Mouse (Mus musculus) ES-Bruce4 (cell line): ENCODE measurements around the gene Csnk2a1.

ENCODE experiments used
- CTCF ChIP-seq: IDR thresholded peaks from one replicate; pipeline ENCODE4 v1.8.1; 2011; ENCODE audit warnings: low read depth, low read length
- EP300 ChIP-seq: IDR thresholded peaks from 2 replicates; pipeline ENCODE4 v1.6.1; 2011; ENCODE audit warnings: low read depth, low read length; ENCODE audit not compliant: insufficient read depth
- POLR2A ChIP-seq: IDR thresholded peaks from one replicate; pipeline ENCODE4 v1.8.1; 2011; ENCODE audit warnings: low read length; ENCODE audit not compliant: insufficient read depth

DNA sequence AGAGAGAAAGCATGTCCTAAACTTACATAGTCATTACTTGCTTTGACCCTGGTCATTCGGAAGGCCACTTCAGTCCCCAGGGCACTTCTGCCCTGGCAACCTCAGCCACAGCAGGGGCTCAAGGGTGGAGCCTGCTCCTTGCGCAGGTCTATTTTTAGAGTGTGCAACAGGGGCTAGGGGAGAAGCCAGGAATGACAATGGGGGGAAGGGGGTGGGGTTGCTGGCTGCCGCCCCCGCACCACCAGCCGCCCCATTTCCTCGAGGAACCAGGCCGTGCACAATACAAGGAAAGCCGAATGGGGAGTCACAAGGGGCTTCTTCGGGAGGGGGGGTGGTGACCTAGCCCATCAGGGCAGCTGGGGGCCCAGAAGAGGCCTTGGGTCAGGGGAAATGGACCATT is 37.0 kb upstream of the Csnk2a1 start:
- TF ChIP-seq EP300 (peak; percentile 88), CTCF (no peak), POLR2A (no peak)
